Mouse (Mus musculus): ENCODE data around the gene Ttll1.
"Not testable (repeated sequence)": the region's sequence is repeated elsewhere in the genome, so short reads cannot be mapped to it uniquely, and the experiment has no call there.

Ttll1 gene

DNA sequence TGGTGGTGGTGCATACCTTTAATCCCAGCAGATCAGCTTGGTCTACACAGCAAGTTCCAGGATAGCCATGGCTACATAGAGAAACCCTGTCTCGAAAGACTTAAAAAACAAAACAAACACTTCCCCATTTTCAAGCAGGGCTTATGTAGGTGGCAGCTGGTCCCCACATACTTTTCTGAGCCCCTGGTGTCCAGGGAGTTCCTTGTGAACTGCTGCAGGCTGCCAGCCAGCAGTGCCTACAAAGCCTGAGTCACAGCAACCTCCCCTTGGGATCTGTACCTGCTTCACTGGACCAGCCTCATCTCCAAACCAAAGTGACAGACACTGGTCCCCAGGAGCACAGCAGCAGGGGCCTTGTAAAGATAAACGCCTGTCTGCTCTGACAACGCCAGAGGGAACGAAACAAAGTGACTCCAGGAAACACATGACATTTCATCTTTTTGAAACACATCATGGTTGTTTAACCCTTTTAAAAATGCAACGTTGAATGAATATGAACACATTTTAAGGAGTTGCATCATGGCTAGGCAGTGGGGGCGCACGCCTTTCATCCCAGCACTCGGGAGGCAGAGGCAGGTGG is 28.0 kb downstream of the Ttll1 start:
- no peak for DNase-seq (ENCODE audit: low read depth, low spot score)

DNA sequence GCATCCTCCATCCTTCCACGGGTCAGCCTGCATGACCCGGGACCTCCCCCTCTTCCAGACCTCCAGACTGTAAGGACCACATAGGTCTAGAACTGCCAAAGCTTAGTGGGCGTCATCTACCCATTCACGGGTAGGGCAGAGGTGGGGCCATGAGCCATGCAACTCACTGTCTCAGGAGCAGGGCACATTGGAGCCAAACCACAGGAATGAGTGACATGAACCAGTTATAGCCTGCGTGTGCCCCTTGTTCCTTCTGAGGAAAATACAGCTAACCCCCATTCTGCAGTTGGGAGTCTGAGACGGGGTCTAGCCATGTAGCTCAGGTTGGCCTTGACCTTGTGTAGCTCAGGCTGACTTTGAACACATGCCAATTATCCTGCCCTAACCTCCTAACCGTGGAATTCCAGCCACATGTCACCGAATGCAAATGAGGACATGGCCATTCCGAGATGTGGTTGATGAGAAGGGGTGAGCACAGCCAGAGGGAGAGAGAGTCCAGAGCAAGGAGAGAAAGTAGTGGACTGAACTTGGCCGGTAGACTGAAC is 29.4 kb downstream of the Ttll1 start:
- no peak for DNase-seq (ENCODE audit: low read depth, low spot score)

DNA sequence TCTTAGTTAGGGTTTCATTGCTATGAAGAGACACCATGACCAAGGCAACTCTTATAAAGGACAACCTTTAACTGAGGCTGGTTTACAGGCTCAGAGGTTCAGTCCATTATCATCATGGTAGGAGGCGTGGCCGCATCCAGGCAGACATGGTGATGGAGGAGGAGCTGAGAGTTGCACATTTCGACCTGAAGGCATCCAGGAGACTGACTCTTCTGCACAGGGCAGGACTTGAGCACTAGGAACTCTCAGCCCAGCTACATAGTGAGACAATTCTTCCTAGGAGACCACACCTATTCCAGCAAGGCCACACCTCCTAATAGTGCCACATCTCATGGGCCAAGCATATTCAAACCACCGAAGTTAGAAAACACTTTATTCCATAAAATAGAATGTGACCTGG is 30.9 kb downstream of the Ttll1 start:
- no peak for DNase-seq (ENCODE audit: low read depth, low spot score)

DNA sequence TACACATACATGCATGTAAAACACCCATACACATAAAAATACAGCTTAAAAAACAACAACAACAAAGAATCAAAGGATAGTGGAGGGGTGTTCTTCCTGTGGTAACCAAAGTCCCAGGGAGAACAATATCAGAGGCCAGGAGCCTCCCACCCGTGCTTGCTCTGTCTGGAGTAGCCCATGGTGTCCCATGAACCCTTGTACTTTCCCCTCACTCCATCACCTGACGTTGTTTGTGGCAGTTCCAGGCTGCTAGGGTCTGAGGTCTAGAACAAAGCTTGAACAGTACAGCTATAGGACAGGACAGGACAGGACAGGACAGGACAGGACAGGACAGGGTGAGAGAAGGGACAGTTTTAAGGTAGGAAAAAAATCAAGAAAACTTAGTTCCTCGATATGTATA is 32.6 kb downstream of the Ttll1 start:
- DNase-seq (ENCODE audit: low read depth, low spot score), result no peak

DNA sequence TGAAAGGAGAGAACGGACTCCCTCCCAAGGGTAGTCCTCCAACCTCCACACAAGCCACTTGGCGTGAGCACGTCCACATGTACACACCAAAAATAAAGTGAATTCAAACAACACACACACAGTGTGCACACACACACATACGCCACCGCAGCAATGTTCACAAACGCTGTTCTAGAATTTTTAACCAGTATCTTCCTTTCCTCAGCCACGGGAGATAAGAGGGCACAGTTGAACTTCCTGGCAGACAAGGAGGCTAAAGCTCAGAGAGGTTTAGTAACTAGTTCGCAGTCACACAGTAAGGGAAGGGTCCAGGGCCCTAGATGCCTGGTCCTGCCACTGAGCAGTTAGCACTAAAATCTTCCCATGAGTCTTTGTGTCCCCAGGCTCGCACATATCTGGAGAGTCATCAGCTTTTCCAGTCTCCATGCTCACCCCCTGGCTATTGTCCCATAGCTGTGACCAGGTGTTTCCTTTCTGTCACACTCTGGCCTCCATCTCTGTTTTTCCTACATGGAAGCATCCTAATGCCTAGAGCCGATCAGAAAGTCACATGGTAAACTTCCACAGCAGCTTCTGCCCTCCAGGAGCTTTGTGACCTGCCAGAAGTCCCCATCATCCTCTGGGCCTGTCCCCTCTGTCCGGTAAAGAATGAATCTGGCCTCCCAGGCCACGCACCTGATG is 34.0 kb downstream of the Ttll1 start:
- DNase-seq (ENCODE audit: low read depth, low spot score), result no peak

DNA sequence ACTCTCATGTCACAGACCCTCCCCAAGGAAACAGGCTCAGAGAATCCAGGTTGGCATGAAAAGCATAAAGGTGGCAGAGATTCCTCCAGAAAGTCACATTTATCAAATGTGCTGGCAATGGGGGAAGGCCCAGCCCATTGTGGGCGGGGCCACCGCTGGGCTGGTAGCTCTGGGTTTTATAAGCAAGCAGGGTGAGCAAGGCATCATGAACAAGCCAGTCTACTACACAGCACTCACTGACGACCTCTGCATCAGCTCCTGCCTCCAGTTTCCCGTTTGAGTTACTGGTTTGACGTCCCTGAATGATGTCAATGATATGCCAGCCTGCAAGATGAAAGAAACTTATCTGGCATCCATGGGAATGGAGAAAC is 36.2 kb downstream of the Ttll1 start:
- DNase-seq (ENCODE audit: low read depth, low spot score), result no peak

DNA sequence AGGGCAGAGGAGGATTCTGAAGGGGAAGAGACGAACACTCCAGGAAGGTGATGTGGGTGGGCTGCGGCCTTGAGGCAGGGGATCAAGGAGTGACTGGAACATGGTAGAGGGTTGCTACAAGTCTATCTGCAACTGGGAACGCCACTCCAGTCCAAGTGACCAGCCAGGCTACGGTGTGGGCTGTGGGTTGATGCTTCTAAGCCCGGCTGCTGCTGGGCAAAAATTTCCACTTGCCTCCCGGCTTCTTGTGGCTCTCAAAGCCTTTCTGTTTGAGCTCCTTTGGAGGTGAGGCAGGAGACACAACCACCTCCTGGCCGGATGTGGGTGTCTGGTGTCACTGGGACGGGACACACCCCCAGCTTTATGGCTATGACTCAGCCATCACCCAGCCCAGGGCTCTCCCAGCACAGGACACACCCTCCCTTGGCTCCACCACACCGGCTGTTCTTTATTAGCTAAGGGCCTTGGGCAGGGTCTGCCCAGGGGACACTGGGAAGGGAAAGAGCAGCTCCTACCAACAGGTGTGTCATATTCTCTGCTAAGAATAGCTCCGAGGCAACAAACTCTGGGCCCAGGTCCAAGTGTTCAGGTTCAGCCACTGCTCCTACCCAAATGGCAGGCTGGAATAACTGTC is 36.7 kb downstream of the Ttll1 start:
- no peak for DNase-seq (ENCODE audit: low read depth, low spot score)

DNA sequence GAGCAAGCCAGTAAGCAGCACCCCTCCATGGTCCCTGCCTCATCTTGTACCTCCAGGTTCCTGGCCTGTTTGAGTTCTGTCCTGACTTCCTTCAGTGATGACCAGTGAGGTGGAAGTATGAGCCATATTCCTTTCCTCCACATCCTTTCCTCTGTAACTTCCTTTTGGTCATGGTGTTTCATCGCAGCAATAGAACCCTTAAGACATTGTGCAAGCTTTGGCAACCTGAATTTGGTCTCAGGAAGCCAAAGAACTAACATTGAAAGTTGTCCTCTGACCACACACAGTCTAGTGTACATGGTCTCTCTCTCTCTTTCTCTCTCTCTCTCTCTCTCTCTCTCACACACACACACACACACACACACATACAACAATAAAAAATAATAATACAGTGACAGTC is 37.4 kb downstream of the Ttll1 start:
- no peak for DNase-seq (ENCODE audit: low read depth, low spot score)

DNA sequence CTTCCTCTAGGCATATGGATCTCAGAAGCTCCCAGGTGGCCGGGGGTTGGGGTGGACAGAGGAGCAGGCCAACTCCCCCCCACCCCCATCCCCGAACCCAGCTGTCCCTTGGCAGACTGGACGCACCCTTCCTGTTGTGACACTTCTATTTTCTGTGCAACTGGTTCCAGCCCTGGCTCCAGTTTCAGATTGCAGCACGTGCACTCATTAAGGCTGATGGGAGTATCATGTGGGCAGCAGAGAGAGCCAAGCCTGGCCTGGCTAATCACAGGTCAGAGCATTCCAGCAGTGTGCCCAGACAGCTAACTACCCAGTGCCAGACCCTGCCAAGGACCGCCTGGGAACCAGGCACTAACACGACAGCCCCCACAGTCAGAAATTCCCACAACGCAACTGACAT is 39.2 kb downstream of the Ttll1 start:
- DNase-seq (ENCODE audit: low read depth, low spot score), result no peak

DNA sequence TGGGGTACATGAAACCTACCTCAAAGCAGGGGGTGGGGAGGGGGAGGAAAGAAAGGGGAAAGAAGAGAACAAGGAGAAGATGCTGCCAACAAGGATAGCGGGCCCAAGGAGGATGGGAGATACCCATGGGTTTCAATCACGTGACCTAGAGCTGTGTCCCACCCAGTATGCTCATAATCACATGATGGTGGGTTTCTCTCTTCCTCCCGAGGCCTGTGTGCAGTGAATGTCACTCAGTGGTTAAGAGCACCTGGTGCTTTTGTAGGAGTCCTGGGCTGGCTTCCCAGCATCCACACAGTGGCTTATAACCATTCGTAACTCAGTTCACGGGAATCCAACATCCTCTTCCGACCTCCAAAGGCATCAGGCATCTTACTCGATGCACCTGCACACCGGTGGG is 40.2 kb downstream of the Ttll1 start:
- no peak for DNase-seq (ENCODE audit: low read depth, low spot score)

DNA sequence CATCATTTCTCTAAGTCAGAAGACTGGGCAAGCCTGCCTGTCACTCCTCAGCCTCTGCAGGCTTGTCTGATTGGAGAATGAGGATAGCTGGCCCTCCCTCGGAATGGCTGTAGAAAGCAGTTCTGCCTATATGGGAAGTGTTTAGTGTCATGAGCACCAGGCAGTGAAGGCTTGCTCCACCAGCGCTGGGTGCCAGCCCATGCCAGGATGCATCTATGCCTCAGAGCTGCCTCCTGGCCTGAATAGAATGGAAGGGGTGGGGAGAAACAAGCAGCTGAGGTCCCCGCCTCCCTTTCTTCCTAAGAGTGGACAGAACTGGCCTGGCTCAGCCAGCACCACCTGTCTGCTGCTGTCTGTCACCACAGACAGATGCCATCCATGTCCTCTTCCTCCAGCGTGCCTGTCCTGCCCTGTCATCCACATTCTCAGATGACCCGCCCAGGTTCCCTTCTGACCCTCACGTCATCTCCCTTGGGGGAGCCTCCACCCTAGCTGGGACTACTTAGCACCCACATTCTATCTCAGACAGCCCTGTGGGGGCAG is 41.3 kb downstream of the Ttll1 start:
- no peak for DNase-seq (ENCODE audit: low read depth, low spot score)

DNA sequence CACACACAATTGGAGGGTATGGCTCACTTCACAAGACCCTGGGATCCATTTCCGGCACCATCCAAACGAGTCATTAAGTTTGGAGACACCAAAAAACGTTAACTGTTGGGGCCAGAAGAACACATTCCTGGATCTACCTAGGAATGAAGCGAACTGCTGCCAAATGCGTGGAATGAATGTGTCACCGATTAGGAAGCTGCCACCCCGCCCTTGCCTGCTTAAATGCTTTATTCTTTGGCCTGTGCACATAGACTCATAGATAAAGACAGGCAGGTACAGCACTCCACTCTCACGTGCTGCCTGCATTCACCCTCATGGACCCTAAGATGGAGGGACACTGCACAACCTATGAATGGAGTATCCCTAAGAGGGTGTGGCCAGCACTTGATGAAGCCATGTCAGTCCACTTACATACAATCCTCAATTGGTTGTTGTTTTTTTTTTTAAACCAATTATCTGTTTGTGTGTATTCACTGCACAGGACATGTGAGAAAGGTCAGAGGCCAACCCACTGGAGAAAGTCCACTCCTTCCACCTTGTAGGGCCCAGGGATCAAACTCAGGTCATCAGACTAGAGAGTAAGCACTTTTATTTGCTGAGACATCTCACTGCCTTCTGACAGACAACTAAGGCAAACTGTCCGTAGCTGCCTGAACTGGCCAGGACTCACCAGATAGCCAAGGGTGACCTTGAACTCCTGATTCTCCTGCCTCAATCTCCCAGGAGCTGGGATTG is 43.3 kb downstream of the Ttll1 start:
- DNase-seq (ENCODE audit: low read depth, low spot score), result no peak

DNA sequence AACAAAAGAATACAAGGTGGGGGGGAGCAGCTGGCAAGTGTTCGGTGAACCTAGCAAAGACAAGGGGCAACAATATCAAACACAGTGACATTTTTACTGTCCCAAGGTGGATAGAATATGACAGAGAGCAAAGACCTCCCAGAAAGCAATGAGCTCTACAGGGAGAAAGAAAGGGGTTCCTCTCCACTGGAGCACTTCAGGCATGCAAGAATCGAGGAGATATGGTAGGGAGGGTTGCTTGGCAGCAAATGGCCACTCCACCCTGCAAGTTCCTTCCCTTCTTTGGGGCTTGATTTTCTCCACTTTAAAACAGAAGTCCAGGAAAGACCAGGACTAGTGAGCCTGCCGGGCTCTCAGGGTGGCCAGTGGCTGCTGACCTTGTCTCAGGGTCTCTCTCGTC is 44.4 kb downstream of the Ttll1 start:
- no peak for DNase-seq (ENCODE audit: low read depth, low spot score)

DNA sequence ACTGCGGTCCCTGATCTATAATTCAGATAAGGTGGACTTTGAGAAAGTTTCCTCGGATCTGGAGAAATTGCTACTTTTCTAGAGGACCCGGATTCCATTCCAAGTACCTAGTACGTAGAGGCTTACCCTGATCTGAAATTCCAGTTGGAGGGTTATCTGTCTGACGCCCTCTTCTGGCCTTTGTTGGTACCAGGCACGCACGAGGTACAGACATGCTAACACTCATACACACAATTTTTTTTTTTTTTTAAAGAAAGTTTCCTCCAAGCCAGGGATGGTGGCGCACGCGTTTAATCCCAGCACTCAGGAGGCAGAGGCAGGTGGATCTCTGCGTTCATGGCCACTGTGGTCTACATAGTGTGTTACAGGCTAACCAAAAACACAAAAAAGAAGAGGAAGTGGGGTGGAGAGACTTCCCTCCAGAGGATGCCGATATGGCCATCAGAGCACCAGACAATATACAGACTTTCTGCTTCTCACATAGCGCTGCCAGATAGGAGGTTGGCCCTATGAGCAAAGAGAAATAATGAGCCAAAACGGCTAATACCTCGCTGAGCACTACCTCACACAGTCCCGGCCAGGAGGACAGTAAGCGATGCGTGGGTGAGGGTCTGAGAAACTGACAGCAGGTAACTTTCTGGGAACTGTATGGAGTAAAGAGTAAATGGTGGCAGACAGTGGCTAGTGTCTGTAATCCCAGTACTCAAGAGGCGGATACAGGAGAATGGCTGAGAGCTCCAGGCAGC is 45.6 kb downstream of the Ttll1 start:
- no peak for DNase-seq (ENCODE audit: low read depth, low spot score)

DNA sequence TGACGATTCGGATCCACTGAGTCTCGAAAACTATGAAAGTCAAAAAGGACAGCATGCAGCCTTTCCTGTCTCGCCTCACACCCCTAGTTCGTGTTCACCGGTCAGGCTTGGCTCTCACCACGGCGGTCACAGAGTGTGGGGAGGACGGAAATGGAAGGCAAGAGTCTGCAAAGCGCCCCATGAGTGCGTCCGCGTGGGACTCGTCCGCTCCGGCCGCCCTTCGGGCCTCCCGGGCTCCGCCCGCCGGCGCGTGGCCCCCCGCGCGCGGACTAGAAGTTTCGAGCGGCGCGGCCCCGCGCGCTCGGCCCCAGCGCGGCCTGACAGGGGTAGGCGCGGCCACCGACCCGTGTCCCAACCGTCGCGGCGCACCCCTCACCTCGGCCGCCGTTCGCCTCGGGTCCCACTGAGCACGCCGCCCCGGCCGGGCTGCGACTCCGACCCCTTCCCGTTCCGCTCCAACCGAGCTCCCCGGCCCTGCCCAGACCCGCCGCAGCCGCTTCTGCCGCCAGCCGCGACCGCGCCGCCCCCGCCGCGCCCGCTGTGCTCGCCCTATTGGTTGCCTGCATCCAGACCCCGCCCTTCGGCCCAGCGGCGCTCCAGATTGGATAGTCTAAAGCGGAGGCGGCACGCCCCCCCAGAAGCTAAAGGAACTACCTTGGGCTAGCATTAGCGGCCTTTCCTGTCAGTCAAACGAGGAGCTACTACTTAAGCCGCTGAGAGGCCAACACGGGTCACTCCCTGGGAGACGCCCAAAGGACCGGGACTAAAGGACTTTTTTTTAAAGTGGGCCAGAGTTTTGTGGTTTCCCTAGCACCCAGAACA is 46.4 kb downstream of the Ttll1 start, which contains the start of gene Pacsin2:
TSS of gene Pacsin2 (minus strand) at position 524 of the 822 bp plus-strand sequence.
- peak; percentile 93 for DNase-seq (ENCODE audit: low read depth, low spot score)

DNA sequence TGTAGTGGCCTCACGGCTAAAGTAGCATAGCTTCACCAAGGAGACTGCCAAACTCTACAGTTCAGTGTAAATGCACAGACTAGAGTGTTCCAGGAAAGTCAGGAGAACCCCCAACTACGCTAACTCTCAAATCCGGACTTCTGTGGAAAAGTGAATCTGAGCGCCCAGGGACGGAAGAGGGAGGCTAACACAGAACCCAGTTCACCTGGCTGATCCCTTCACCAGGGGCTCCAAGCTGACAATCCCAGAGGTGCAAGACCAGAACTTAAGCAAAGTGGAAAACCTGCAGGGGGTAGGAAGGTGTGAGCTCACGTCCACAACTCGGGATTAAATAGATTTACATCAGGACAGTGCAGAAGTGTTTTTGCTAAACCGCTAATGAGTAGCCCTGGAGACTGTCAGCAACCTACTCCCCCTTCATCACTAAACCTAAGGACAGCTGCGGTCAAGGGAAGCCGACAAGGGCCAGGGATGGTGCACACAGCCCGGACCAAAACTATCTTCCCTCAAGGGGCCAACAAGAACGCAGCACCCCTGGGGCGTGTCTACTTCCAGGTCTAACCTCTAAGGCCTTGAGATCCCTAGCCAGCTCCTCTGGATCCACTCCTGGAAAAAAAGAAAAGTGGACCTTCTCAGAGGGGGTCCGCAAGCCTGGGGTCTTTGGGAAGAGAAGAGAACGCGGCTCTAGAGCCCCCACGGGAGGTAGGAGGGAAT is 47.2 kb downstream of the Ttll1 start:
- DNase-seq (ENCODE audit: low read depth, low spot score), result no peak

DNA sequence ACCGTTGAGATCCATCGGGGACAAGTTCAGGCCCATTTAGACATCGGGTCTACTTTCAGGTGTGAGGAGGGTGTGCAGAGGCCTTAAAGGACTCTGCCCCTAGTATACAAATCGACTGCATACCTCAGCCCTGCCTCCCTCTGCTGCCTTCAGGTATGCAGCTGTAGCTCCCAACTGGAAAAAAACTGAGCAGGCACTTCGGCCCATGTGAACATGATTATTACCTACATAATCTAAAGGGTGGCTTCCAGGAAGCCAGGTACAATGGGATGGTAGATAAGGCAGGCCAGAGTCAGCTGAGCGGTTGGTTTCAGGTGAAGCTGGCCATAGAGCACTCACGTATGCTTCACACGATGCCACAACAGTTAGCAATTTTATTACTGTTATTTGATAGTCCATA is 48.3 kb downstream of the Ttll1 start:
- DNase-seq (ENCODE audit: low read depth, low spot score), result not testable (repeated sequence)

DNA sequence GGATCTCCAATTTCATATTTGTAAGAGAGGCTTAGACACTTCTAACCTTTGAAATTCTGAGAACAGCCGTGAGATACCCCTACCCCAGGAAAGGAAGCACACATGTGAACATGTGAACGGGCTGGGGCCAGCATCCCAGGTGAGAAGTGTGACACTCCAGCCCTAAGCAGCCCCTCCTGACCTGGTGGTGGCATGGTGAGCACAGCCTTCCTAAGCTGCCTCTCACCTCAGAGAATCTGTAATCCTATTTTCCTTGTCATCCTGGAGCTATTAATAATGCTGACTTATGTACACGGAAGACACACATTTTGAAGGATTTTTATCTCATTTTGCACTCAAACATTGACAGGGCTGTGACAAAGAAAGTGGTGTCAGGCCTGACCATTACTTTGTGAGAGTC is 49.8 kb downstream of the Ttll1 start:
- DNase-seq (ENCODE audit: low read depth, low spot score), result no peak

DNA sequence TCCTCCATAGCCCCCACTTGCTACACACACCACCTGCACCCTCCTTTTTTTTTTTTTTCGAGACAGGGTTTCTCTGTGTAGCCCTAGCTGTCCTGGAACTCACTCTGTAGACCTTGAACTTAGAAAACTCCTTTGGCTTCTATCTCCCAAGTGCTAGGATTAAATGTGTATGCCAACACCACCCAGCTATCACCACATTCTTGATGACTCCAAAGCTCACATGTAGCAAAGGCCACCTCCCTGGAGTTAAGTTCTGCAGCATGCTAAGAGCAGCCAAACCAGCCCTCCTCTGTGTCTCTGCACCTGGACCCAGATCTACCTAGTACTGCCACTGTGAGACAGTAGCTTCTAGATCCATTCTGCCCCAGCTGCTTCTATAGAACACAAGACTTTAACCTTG is 53.2 kb downstream of the Ttll1 start:
- no peak for DNase-seq (ENCODE audit: low read depth, low spot score)

DNA sequence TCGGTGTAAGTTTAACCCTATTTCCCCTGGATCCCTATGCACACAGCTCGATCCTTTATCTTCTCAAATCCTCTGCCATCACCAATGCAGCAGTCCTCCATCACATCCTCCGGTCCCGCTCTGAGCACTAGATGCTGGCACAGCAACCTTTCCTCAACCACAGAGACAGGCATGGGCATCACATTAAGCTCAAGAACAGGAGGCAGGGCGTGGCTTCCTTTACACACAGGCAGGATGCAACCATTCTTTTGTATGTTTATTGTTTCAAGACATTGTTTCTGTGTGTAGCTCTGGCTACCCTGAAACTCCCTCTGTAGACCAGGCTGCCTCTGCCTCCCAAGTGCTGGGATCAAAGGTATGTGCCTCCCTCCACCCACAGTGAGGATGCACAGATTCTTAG is 55.1 kb downstream of the Ttll1 start:
- no peak for DNase-seq (ENCODE audit: low read depth, low spot score)

Data from WW6 (cell line).